In genomic region chr2:181775786-181776185, GRCm38 (mm10) we compare ENCODE assay signal across 18 mouse cellular contexts. TPM values are rescaled to one million over a fixed set of nuclear protein-coding genes. Genes with fewer than 3 reads are reported as not detected.
DNase-seq lines count a peak whose midpoint lies in the region; ATAC-seq and TF ChIP-seq lines count a peak whose summit lies in the region.
"Had no signal": no experiment of that assay in that cellular context is flagged by ENCODE, and none has a peak within 500 bp of the region (broad histone marks: within the 10 kb centered on the region; RNA-seq: fewer than 3 reads in every experiment).

No protein-coding gene starts in this region.

- TF ChIP-seq POLR2A in kidney, adult 2 months (IDR thresholded peaks at IDR 0.05; ENCODE audit: low read depth, low read length) = no peak

- no peaks in the 10 kb centered on the region for H3K27me3 ChIP-seq in kidney, adult 2 months (replicated peaks; ENCODE audit: control insufficient read depth, insufficient read depth, low read length)
- H3K27me3 ChIP-seq: forebrain, embryonic 15.5 days; hindbrain, embryonic 12.5 days had no signal

- no peaks in the 10 kb centered on the region for H3K36me3 ChIP-seq in kidney, adult 2 months (ENCODE audit: control insufficient read depth, insufficient read depth, low read length)
- H3K36me3 ChIP-seq: forebrain, embryonic 15.5 days; G1E; hindbrain, embryonic 12.5 days; midbrain, embryonic 10.5 days had no signal

- ATAC-seq in cerebellum, adult (ENCODE audit: insufficient number of reproducible peaks, low FRiP score, low TSS enrichment) = peak; percentile 26; the same call in 1 of the 2 replicates
- ATAC-seq in activated CD4-positive, CD25-positive, alpha-beta regulatory T cell, adult 4 months = no peak
- ATAC-seq: forebrain, embryonic 15.5 days; intestine, embryonic 16.5 days had no signal

- WGBS in kidney, adult 2 months = 34% methylated on average over 1 of the region's 1 CpGs

- no peak overlapping the region for H3K27ac ChIP-seq in kidney, adult 2 months (ENCODE audit: insufficient read depth, low read depth, low read length)
- H3K27ac ChIP-seq: forebrain, embryonic 15.5 days; hindbrain, embryonic 12.5 days; midbrain, embryonic 10.5 days had no signal

- no peak overlapping the region for H3K4me3 ChIP-seq in kidney, adult 2 months (ENCODE audit: insufficient read depth, low read depth, low read length)
- H3K4me3 ChIP-seq: erythroblast, embryonic 14.5 days; forebrain, embryonic 15.5 days; hindbrain, embryonic 12.5 days; midbrain, embryonic 10.5 days had no signal

- DNase-seq in kidney, adult 2 months = peak; percentile 22
- no peak for DNase-seq in kidney, postnatal 25 days
- DNase-seq in Muller cell, postnatal 12 days (ENCODE audit: inconsistent ontology term) = peak; percentile 19
- peak; percentile 73 to 79 for DNase-seq in cerebellum, postnatal 10 days
- DNase-seq in thymus, postnatal 0 days (ENCODE audit: low spot score) = no peak
- DNase-seq: adrenal gland, adult 2 months; gastrocnemius, postnatal 10 days; thymus, postnatal 36 days had no signal

- no peak for TF ChIP-seq CTCF in kidney, adult 2 months (conservative IDR thresholded peaks at IDR 0.05; ENCODE audit: insufficient read depth, insufficient read length, low read depth, low read length)

- H3K4me1 ChIP-seq in kidney, adult 2 months (ENCODE audit: control insufficient read depth, insufficient read depth, low read length) = no peaks in the 10 kb centered on the region

RNA-seq across cellular contexts. Expression of gene Myt1, which starts 12.7 kb away (rescaled TPM):
- polyA plus RNA-seq in kidney, adult 2 months (2012; rRNA removed) = 0.08 and 0.13 TPM in 2 replicates
- not detected in 2 replicates for polyA plus RNA-seq in thymus, postnatal 0 days (2015; fragmentation: Nextera tagmentation; extraction: Ambion mirVana)
- polyA plus RNA-seq in activated CD4-positive, CD25-positive, alpha-beta regulatory T cell, adult 4 months (2017; shearing (Covaris generic)) = not detected
- polyA plus RNA-seq: erythroblast, embryonic 14.5 days; G1E; heart, postnatal 0 days; liver, embryonic 16.5 days had no signal

Comparison
In these comparisons a context has a peak if more than half of its experiments do, and no peak if none do; other contexts are left out.
1. DNase-seq: peak in kidney, adult 2 months (single experiment), Muller cell, postnatal 12 days (single experiment) and cerebellum, postnatal 10 days (2 of 2); none in kidney, postnatal 25 days (0 of 2) and thymus, postnatal 0 days (single experiment).